Mouse (Mus musculus) gastrocnemius, postnatal 36 days (tissue): ENCODE measurements around the gene Fgf7. TPM values are rescaled to one million over a fixed set of nuclear protein-coding genes. Genes with fewer than 3 reads are reported as not detected.

Experiments used
- DNase-seq, 2 experiments: peaks; one replicate each; pipeline ENCODE4 v3.0.0; 2022
- intact Hi-C: fragments of 180-260 bp; cut with DNase I; formaldehyde crosslinking; loops from one replicate; pipeline ENCODE4 v1.15.1; 2025
- long read RNA-seq, 2 experiments: library from polyadenylated mRNA; stranded (forward); transcript quantifications; one replicate each; pipeline ENCODE4 v2.0.0; 2021
- total RNA-seq, 2 experiments: library from RNA; stranded (reverse); gene quantifications; 2 replicates each; pipeline ENCODE4 v1.2.3; 2021

Gene Fgf7
- total RNA-seq: 1 to 10 TPM; 2.0 to 3.0 TPM
- long read RNA-seq, experiment 1, partial matches to known transcripts: 1 of 3 reads
- long read RNA-seq, experiment 1, other reads (novel, unspliced or antisense): 0 of 3 reads
- long read RNA-seq, experiment 2, partial matches to known transcripts: 0 of 2 reads
- long read RNA-seq, experiment 2, other reads (novel, unspliced or antisense): 1 of 2 reads

DNA sequence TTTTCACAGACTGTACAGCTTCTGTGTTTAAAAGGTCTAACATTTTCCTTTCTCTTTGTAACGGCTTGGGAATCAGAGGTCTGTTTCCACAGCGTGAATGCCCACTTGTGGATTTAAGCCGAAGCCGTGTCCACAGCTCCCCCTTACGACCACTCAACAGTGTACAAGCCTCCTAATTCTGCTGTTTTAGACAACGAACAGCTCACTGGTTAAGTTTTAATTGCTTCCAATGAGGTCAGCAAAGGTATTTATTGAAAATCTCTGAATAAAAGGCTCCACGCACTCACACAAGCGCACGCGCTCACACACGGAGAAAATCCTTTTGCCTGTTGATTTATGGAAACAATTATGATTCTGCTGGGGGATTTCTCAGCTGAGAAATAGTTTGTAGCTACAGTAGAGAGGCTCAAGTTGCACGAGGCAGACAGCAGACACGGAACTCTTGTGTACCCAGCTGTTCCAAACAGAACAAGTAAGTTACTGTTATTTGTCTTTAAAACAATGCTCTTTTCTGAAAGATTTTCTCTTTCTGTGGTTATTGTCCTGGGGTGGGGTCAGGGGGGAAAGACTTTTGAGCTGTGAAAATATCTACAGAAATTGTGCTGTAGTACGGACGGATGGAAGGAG is at the start of gene Fgf7:
Gene Fgf7, plus strand, starts transcription at position 280 of the 627 bp plus-strand sequence.
- intact Hi-C loops: loop anchor here (5.0 to 10.0 kb wide), 2 partner anchors 110 to 142 kb away; no protein-coding TSS in a partner anchor
- DNase-seq: no peak

DNA sequence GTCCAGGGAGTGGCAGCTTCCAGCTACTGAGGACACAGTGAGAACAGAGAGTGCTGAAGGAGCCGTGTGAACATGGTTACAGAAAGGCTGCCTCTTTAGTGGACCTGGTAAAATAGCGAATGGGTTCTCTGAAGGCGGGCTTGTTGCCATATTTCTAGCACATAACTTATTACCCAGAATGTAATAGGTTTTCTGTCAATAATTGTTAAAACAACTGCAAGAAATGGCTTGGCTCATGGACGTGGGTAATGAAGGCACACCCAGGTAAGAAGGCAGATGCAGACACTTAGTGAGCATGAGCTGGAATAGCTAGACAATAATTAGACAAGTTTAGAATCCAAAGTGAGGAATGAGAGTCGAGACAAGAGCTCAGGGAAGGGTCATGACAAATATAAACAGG is 32.2 kb upstream of the Fgf7 start:
- no peak for DNase-seq
- intact Hi-C loops: loop anchor here (10.0 kb wide), 2 partner anchors 107 to 513 kb away; no protein-coding TSS in a partner anchor

DNA sequence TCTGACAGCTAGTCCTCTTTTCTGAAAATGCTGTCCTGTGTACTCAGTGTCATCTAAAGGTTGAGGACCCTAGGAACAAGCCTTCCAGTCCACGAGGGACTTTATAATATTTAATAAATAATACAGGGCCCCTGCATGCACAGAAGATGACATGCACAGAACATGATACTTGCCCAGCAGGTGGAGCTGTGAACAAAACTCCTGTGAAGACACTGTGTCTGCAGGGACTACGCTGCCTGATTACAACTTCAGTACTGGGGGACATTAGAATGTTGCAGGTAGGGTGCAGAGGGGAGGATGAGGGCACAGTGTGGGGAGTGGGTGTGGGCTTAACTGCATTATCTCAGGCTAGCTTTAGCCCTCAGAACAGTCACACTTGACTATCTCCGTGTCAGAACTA is 28.4 kb upstream of the Fgf7 start:
- peak; percentile 23 to 25 for DNase-seq
- intact Hi-C loops: loop anchor here (5.0 to 10.0 kb wide), 3 partner anchors 111 to 509 kb away; no protein-coding TSS in a partner anchor

DNA sequence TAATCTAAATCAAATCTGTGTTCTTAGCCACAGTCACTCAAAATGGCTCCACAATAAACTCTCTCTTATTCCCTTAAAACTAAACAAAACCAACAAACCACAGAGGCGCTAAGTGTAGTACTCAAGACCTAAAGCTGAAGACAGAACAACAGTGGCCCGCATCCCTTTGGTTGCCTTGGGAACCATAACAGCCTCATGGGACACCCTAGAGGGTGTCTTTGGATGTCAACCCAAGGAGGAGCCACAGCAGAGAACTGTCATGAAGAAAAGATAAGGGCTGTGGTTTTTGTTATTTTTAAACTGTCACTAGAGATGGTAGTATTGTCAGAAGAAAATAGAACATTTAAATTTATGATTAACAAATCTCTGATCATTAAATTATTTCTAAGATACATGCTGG is 27.7 kb upstream of the Fgf7 start:
- no peak for DNase-seq
- intact Hi-C loops: loop anchor here (1.0 to 10.0 kb wide), 4 partner anchors 112 to 508 kb away; no protein-coding TSS in a partner anchor

DNA sequence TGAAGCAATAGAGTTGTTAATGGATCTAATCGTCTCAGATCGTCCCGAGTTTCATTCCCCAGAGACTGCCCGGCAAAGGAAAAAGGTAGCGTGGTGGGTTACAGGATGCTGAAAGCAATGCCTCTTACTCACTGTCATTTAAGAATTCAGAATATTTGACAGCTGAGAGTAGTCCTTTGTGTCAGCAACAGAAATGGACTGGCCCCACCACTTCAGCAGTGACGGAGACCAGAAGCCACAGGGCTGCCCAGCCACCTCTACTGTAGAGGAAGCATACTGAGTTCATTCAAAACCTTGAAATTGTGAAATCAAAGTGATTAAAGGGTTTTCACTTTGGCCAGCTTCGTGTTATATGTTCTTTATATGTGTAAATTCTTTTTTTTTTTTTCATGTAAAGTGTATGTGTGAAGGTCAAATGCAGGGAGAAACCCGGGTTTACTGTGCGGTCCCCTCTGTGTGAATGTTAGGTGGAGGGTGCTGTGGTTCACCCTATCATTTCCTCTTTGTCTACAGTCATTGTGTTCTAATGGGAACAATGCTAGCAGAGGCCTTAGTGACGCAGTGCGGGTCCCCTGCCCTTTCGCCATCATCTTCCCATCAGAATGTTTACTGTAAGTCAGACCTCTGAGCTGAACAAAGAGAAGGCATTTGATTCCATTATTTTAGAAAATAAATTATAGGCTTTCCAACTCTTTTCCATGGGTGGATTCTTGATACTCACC is 19.3 kb upstream of the Fgf7 start:
- DNase-seq: no peak
- intact Hi-C loops: no loop called here

DNA sequence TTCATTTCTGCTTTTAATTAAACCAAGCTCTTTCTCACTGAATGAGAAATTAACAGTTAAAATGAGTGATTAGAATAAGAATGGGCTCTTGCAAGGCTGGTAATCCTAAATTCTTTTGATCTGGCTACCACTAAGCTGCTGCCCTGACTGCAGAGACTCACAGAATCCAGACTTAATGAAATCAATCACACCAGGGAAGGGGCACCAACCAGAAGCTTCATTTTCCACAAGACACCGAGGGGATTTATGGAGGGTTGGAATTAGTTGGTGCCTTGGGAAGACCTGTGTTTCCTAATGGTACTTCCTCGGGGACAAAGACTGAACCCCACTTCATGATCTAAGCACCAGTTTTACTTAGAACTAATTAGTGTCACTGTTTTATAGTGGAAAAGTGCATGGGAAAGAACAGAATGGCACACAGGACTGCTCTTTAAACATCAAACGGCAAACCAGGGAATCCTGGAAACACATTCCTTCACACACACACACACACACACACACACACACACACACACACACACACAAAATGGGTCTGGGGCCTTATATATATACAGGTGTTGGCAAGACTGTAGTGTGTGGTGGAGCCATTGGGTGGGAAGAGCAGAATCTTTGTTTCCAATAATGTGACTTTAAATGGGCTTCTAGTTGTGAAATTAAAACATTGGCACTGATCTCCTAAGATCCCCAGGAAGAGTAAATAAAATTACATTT is 18.5 kb upstream of the Fgf7 start:
- intact Hi-C loops: no loop called here
- DNase-seq: no peak

DNA sequence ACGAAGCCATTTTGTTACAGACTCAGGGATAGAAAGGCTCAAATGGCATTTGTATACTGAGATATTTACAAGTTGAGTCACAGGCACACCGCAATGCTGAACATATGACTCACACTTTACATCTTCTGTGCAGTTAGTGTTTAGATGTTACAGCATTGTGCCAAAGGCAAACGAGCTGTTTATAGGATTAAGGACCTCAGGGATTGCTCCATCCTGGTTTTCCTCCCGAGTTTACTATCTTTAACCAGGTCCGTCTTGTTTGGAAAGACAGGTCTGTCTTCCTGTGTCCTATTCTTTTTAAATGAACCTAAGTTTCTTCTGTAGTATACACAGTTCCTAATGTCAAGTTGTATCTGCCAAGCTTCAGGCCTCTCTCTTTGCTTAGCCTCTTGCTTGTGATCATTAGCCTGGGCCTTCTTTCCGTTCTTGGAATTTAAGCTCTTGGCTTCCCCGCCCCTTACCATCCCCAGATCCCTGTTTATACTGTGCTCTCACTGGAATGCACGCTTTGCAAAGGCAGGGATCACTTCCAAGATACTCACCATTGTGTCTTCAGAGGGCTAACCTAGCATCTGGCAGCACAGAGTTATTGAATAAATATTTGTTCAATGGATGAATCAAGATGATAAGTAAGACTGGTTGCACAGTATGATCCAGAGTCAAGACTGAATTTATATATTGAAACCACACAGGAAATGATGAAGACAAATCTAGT is 3.1 kb upstream of the Fgf7 start:
- intact Hi-C loops: loop anchor here (5.0 to 10.0 kb wide), 2 partner anchors 113 to 139 kb away; no protein-coding TSS in a partner anchor

DNA sequence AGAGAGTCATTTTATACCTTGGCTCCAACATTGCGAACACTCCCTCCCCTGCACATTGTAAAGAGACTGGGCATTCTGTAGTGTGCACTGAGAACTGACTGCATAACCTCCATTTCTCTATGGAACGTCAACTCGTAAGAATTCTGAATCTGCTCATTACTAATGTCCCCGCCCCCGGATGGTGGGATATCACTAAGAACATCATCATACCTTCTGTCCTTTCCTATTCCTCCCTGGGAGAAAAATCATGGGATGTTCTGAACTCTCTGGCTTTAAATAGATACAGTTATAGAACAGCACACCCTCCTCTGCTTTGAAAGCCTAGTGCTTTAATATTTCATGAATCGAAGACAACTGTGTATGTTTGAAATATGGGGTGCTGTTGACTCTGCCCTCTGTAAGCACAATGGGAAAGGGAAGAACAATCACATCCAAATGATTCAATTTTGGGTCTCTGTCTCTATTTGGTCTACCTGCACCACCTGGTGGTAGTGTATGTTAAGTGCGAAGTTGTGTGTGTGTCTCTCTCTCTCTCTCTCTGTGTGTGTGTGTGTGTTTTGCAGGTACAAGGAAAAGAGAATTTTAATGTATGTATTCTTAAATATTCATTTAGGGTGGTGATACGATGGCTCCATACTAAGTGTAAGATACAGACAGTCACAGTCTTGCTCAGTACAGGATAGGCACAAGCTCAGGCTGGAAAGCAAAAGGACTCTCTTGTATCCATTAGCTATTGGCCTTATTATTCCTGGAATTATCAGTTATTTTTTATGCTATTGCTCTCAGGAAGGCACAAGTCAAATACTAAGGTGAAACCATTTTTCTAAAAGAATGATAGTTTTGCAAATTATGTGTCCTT is 1.1 kb upstream of the Fgf7 start:
- no peak for DNase-seq

More for the DNA sequence above, 3.1 kb upstream of the Fgf7 start:
- DNase-seq: no peak

DNA sequence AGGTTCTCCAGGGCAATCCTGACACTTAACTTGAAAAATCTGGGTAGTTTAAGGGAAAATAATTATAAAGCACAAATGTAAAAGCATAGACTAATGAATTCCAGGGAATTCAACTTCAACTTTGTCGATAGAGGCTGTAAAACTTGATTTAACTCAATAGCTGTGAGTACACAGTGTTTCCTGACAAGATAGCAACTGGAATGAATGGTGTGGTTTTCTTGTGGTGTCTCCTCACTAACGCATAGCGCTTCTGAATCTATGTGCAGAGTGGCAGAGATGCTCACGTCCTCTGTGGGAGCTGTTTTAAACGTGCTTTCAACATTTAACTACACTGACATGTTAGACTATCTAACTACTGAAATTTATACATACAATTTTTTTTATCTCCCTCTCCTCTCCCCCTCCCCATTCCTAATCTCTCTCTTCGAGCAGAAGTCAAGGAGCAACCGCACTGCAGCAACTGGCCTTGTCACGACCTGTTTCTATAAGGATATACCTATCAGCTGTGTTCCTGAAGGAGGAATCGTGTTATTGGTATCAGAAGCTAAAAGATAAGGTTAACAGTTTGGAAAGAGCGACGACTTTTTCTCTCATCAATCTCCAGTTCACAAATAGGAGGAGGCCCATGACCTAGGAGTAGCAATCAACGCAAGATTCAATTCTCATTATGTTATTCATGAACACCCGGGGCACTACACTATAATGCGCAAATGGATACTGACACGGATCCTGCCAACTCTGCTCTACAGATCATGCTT is 734 bp downstream of the Fgf7 start:
- intact Hi-C loops: loop anchor here (10.0 kb wide), 1 partner anchor 110 kb away; no protein-coding TSS in a partner anchor
- no peak for DNase-seq

More for the DNA sequence above, 1.1 kb upstream of the Fgf7 start:
- intact Hi-C loops: loop anchor here (5.0 to 10.0 kb wide), 2 partner anchors 111 to 141 kb away; no protein-coding TSS in a partner anchor

DNA sequence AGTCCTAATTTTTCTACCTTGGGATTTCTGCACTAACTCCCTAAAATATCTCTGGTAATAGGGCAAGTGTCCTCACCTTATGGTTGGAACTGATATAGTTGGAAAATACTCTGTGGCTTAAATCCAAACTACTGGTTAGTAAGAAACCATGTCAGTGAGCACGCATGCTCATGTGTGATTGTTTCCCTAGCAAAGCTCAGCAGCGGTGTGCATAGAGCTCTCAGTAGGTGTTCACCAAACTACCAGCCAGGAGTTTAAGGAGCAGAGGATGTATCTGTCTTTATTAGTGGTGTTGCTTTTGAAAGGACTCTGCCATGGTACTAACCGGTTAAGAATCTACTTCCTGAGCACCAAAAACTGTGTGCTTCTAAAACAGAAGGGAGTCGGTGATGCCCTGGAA is 1.7 kb downstream of the Fgf7 start:
- no peak for DNase-seq
- intact Hi-C loops: loop anchor here (10.0 kb wide), 1 partner anchor 109 kb away; no protein-coding TSS in a partner anchor

DNA sequence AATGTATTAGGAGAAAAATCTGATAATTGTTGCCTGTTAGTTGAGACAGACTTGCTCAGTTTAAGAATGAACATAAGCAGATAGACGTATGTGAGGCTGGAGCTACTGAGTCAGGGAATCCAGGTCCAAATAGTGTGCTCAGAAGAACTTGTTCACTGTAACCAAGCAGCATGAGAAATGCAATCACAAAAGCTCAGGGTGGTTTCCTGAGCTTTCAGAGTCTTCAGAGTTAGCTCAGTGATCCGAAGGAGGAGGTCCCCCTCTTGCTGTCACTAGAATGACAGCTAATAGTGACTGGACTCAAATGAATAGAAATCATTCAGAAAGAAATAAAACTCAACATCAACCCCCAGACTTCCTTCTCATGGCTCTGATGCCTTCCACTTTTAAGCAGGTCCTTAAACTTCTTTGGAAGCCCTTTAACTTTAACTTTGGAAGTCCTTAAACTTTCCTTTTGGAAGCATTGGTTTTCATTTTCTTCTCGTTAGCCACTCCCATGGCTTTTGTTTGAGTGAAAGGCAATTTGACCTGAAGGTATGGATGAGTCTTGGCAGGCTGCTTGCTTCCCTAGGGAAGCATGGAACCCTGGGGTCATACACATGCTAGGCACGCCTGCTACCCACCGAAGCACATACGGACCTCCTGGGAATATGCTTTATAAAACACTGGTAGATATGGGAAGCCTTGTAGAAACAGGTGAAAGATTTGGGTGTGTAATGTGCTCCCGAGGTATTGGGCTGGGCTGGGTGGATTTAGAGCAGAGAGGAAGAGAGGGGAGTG is 4.0 kb downstream of the Fgf7 start:
- intact Hi-C loops: loop anchor here (10.0 kb wide), 1 partner anchor 106 kb away; no protein-coding TSS in a partner anchor
- no peak for DNase-seq

DNA sequence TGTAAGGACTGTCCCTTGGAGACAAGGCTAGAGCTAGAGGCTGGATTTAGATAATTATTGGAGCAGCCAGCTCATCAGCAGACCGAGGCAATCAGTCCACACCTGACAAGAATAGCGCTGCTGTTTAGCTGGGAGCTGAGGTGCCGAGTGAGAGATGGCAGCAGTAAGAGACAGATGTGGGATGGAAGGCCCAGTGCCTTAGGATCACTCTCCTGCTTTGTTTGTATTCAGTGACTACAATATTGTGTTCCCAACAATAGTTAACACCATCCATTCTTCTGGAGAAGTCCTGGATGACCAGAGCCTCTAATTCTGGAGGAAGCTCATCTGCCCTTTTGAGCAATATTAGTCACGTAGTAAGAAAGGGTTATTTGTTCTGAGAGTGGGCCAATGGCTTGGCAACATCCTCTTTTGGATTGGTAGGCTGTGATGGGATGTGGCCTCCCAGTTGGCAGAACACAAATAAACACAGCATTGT is 5.0 kb downstream of the Fgf7 start:
- intact Hi-C loops: loop anchor here (10.0 kb wide), 1 partner anchor 105 kb away; no protein-coding TSS in a partner anchor
- DNase-seq: peak in 1 of 2 experiments; percentile 47

DNA sequence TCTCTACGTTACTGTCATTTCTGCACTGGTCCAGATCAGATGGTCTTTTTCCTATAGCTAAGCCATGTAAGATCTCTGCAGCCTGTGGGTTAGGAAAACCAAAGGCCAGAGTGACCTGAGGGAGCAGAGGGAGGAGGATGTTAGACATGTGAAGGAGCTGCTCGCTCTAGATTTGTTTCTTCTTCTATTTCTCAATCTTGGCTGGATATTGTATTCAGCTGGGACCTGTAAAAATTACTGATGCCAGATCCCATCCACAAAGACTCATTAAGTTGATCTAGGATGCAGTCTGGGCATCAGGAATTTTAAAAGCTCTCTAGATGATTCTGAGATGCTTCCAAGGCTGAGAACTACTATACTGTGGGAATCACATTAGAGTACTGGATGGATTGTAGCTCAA is 6.2 kb downstream of the Fgf7 start:
- intact Hi-C loops: no loop called here
- no peak for DNase-seq

DNA sequence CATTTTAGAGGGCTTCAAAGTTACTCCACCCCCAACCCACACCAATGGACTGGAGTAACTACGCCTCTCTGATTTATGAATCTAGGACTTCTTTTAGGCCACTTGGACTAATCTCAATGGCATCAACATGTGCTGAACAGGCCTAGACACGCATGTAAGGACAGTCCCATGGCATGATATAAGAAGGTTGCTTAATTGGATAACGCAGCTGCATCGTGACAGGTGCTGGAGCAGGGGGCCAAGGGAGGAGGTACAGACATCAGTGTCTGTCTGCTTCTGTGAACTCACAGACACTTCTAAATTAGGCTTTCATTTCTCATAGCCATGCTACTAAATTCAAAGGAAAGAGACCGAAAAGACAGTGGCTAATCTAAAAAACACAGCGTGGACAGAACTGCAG is 6.8 kb downstream of the Fgf7 start:
- no peak for DNase-seq
- intact Hi-C loops: no loop called here

DNA sequence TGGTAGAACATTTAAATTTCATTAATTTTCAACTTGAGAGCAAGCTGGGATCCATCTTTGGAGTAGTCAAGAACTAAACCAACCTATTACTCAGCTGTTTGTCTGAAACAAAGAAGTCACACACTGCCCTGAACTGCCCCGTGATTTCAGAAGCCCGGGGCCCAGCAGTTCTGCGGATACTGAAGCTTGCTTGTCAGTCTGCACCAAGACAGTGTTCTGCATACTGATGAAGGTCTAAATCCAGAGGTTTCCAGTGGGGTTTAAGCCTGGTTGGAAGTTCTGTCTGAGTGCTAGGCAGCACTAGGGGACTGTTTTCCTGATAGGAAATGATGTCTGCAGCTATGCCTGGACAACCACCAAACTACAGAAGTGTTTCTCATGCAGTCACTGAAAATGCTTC is 8.2 kb downstream of the Fgf7 start:
- intact Hi-C loops: no loop called here

DNA sequence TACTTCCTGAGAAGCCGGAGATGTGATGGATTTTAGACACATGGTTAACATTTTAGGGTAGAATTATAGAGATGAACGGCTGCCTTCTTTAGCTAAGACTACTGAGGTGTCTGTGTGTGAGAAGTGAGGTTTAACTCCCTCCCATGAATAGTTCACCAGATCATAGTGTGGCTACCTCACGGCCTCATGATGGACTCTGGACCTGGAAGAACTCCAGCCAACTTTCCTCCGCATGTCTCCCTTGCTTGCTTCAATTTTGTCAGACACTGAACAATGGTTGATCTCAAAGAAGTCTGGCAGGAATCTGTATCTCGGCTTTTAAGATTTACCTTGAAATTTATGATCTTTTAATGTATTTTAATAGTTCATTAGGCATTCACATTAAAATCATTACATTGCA is 11.2 kb downstream of the Fgf7 start:
- intact Hi-C loops: no loop called here

More for the DNA sequence above, 8.2 kb downstream of the Fgf7 start:
- DNase-seq: no peak

More for the DNA sequence above, 11.2 kb downstream of the Fgf7 start:
- DNase-seq: no peak
